Mouse (Mus musculus) small intestine, adult 2 months (tissue): ENCODE measurements around the gene Clec2h. TPM values are rescaled to one million over a fixed set of nuclear protein-coding genes. Genes with fewer than 3 reads are reported as not detected.
"Not testable (repeated sequence)": the region's sequence is repeated elsewhere in the genome, so short reads cannot be mapped to it uniquely, and the experiment has no call there.

Source experiments
- H3K27ac ChIP-seq: fragments of 200-500 bp; 2 replicates; pipeline ENCODE4 v1.5.1; 2012; ENCODE audit warnings: low read depth, low read length, control low read depth, inconsistent platforms; ENCODE audit not compliant: insufficient read depth
- H3K27me3 ChIP-seq: fragments of 200-500 bp; 2 replicates; pipeline ENCODE4 v1.6.1; 2012; ENCODE audit warnings: mild to moderate bottlenecking, moderate library complexity, low read length, inconsistent platforms; ENCODE audit not compliant: control insufficient read depth, insufficient read depth
- H3K36me3 ChIP-seq: fragments of 200-500 bp; 2 replicates; pipeline ENCODE4 v1.6.1; 2012; ENCODE audit warnings: mild to moderate bottlenecking, low read length, control low read depth, inconsistent platforms; ENCODE audit not compliant: control insufficient read depth, insufficient read depth
- H3K4me1 ChIP-seq: fragments of 200-500 bp; 2 replicates; pipeline ENCODE4 v1.6.1; 2012; ENCODE audit warnings: low read length, inconsistent platforms, mixed read lengths; ENCODE audit not compliant: control insufficient read depth, insufficient read depth, insufficient read length
- H3K4me3 ChIP-seq: fragments of 200-500 bp; 2 replicates; pipeline ENCODE4 v1.5.1; 2012; ENCODE audit warnings: low read depth, mild to moderate bottlenecking, control low read depth, inconsistent platforms, low read length, moderate library complexity
- CTCF ChIP-seq: fragments of 200-500 bp; IDR thresholded peaks from 2 replicates; pipeline ENCODE4 v1.5.1; 2012; ENCODE audit warnings: low read depth, mild to moderate bottlenecking, control low read depth, inconsistent platforms, low read length, moderate library complexity, mixed read lengths; ENCODE audit not compliant: insufficient replicate concordance, insufficient read length; ENCODE audit errors: extremely low read depth
- POLR2A ChIP-seq: fragments of 200-500 bp; IDR thresholded peaks from 2 replicates; pipeline ENCODE4 v1.6.1; 2012; ENCODE audit warnings: low read depth, mild to moderate bottlenecking, control low read depth, inconsistent platforms, low read length, moderate library complexity
- WGBS: fragments of 180-500 bp; shearing (Covaris S2); methylation state at CpG from one replicate; pipeline ENCODE4 v1.1.7; 2018; 5-methylcytosine and 5-hydroxymethylcytosine counted together
- polyA plus RNA-seq: library from polyadenylated mRNA; depleted of rRNA; stranded (reverse); fragments of >200 nt; gene quantifications from 2 replicates; pipeline ENCODE4 v1.2.3, GENCODE M21; 2012; rRNA removed

Gene Clec2h
- 54.1 and 189 TPM in 2 replicates for polyA plus RNA-seq

DNA sequence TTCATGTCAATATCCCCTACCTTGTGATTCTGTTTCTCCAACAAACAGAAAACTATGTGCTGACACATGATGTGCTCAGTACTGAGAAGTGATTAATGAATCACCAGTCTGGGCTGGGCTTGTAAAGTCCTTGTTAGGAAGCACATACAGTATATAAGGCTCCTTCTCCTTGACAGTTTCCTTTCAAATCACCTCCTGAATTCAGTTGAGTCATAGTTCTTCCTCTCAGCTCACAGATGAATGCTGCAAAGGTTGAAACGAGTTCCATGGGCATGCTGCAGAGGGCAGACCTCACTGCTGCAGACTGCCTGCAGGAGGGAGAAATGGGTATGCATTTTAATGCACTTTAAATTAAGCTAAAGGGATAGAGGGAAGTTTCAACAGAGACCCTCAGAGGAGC is at the start of gene Clec2h:
Clec2h (plus strand) TSS at position 180 of the 400 bp plus-strand sequence.
- WGBS = 2% methylated on average over 1 of the region's 1 CpGs
- Histone ChIP-seq H3K36me3 (peaks cover 13% of the 10 kb centered on the region), H3K4me1 (peaks cover 5% of the 10 kb centered on the region; the same call in 1 of the 2 replicates), H3K27ac (peak within 1 kb of the TSS; percentile 99), H3K4me3 (peak within 1 kb of the TSS; percentile 56), H3K27me3 (no peaks in the 10 kb centered on the region)
- peak; percentile 46; the same call in 1 of the 2 replicates for TF ChIP-seq CTCF
- TF ChIP-seq POLR2A = peak; percentile 55; the same call in 1 of the 2 replicates

DNA sequence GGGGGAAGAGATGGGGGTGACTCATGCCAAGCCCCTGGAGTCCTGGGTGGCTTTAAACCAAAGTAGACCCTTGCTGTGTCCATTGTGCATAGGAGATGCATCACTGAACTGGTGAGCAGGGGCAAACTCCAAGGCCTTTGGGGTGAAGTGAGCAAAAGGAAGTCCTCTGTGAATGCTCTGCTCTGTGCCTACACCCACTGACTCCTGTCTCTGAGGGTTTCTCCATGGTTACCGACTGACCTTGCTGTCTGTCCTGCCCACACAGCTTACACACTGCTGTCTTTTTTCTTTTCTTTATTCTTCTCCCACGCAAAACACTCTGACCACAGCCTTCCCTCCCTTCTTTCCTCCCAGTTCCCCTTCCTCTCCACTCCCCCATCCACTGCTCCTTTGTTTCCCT is 39.5 kb upstream of the Clec2h start:
- Histone ChIP-seq H3K27ac (no peak overlapping the region), H3K4me1 (no peaks in the 10 kb centered on the region), H3K4me3 (no peak overlapping the region), H3K36me3 (no peaks in the 10 kb centered on the region), H3K27me3 (no peaks in the 10 kb centered on the region)
- WGBS = 80% methylated on average over 2 of the region's 2 CpGs
- no peak for TF ChIP-seq CTCF
- no peak for TF ChIP-seq POLR2A

DNA sequence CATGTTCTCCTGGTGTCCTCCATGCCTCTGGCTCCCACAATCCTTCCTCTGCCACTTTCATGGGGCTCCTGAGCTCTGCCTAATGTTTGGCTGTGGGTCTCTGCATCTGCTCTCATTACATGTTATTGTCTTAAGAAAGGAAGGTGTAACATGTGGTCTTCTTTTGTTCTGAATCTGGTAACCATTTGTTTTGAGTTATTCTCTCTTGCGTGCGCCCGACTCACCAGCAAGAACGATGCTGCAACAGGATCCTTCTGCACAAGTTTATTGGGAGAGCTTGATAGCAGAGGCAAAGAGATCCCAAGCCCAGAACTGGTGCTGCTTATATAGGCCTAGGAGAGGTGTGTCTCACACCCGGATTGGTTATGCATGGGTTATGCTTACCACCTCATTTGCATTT is 38.8 kb upstream of the Clec2h start, which contains the start of gene Klrb1a:
Klrb1a (minus strand) TSS at position 101 of the 400 bp plus-strand sequence.
- H3K27me3 ChIP-seq, H3K27ac ChIP-seq, H3K4me1 ChIP-seq, H3K36me3 ChIP-seq, H3K4me3 ChIP-seq: not testable (repeated sequence)
- 96% methylated on average over 5 of the region's 5 CpGs for WGBS

- no peaks in the 10 kb centered on the region for H3K27me3 ChIP-seq
These were observed 37.8 kb upstream of the Clec2h start for GRCm38 (mm10) chr6:128624425-128624824.

GRCm38 (mm10) chr6:128625246-128625645 is 36.9 kb upstream of the Clec2h start:
- WGBS = 96% methylated on average over 6 of the region's 6 CpGs
- not testable (repeated sequence) for H3K36me3 ChIP-seq, H3K27me3 ChIP-seq

More at GRCm38 (mm10) chr6:128624425-128624824, 37.8 kb upstream of the Clec2h start:
- no peaks in the 10 kb centered on the region for H3K36me3 ChIP-seq
- H3K4me3 ChIP-seq = no peak overlapping the region
- no peaks in the 10 kb centered on the region for H3K4me1 ChIP-seq
- no peak overlapping the region for H3K27ac ChIP-seq
- TF ChIP-seq CTCF (no peak), POLR2A (no peak)
- 78% methylated on average over 4 of the region's 4 CpGs for WGBS

GRCm38 (mm10) chr6:128629771-128630739 is 32.1 kb upstream of the Clec2h start:
- Histone ChIP-seq H3K27ac (peak overlapping the region; percentile 100), H3K4me3 (peak overlapping the region; percentile 49)
- H3K36me3 ChIP-seq, H3K4me1 ChIP-seq, H3K27me3 ChIP-seq: not testable (repeated sequence)
- peak; percentile 51; the same call in 1 of the 2 replicates for TF ChIP-seq CTCF
- 30% methylated on average over 13 of the region's 13 CpGs for WGBS

More at GRCm38 (mm10) chr6:128625246-128625645, 36.9 kb upstream of the Clec2h start:
- H3K4me3 ChIP-seq, H3K4me1 ChIP-seq, H3K27ac ChIP-seq: not testable (repeated sequence)

DNA sequence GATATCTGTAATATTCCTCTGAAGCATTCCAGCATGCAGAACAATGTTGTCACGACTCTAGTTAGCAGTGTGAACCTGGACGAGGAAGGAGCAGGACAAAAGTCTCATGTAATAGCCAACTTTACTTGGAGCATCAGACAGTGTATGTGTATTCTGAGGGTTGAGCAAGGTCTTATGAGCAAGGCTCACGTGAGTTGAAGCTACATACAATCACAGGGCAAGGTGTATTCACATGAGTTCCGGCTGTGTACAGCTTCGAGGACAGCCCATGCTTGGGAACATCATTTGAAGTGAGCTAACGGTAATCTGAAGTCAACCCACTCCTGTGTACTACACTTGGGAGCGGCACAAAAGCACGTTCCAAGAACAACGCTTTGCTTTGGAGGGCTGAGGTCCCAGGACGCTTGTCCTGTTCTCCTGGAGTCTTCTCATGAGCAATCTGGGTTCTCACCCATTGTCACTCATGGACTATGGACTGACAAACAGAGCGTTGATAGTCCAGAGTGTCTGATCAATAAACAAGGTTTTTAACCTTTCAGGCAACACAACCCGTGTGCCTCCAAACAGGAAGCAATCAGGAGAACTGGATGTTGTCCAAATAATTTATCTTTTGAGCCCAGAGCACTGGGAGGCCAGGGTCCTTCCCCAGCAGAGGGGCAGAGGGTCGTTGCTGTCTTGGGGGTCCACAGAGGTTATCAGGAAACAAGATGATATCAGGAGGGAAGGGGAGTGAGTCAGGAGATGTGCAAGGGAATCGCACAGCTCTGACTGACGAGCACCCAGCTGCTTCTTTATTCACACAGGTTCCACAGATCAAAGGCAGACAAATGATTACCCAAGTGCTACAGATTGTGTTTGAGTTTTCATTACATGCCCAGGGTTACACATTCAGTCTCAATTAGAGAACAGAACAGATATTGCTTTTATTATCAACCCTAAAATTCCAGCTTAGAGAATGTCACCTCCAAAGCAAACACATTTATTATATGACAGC is 31.0 kb upstream of the Clec2h start:
- Histone ChIP-seq H3K4me3 (peak overlapping the region; percentile 41), H3K27ac (peak overlapping the region; percentile 100)
- not testable (repeated sequence) for H3K36me3 ChIP-seq, H3K27me3 ChIP-seq, H3K4me1 ChIP-seq
- WGBS = 23% methylated on average over 15 of the region's 15 CpGs
